Mouse (Mus musculus) limb, embryonic 13.5 days (tissue): ENCODE results near the gene B4galnt2. TPM values are rescaled to one million over a fixed set of nuclear protein-coding genes. Genes with fewer than 3 reads are reported as not detected.
"Not testable (repeated sequence)": the region's sequence is repeated elsewhere in the genome, so short reads cannot be mapped to it uniquely, and the experiment has no call there.

ENCODE experiments used
- ATAC-seq: fragments of 200-750 bp; cut with Nextera tagmentation; 2 replicates; pipeline ENCODE4 v1.8.0; 2017; ENCODE audit warnings: low read depth, moderate number of reproducible peaks, moderate TSS enrichment; ENCODE audit not compliant: low FRiP score
- H3K27ac ChIP-seq: fragments of 300-500 bp; sonication (generic); 2 replicates; pipeline ENCODE4 v1.5.1; 2015; ENCODE audit warnings: inconsistent platforms, mild to moderate bottlenecking, moderate library complexity
- H3K27me3 ChIP-seq: fragments of 300-500 bp; sonication (generic); 2 replicates; pipeline ENCODE4 v1.6.1; 2015; ENCODE audit warnings: mild to moderate bottlenecking, inconsistent platforms
- H3K36me3 ChIP-seq: fragments of 300-500 bp; sonication (generic); 2 replicates; pipeline ENCODE4 v1.6.1; 2015; ENCODE audit warnings: inconsistent platforms, mild to moderate bottlenecking, moderate library complexity
- H3K4me1 ChIP-seq: fragments of 300-500 bp; sonication (generic); 2 replicates; pipeline ENCODE4 v1.6.1; 2015; ENCODE audit warnings: inconsistent platforms
- H3K4me2 ChIP-seq: fragments of 300-500 bp; sonication (generic); replicated peaks from 2 replicates; pipeline ENCODE4 v1.6.1; 2015; ENCODE audit warnings: inconsistent platforms, mild to moderate bottlenecking, moderate library complexity
- H3K4me3 ChIP-seq: fragments of 300-500 bp; sonication (generic); 2 replicates; pipeline ENCODE4 v1.5.1; 2015; ENCODE audit warnings: moderate library complexity, mild to moderate bottlenecking, inconsistent platforms
- H3K9ac ChIP-seq: fragments of 300-500 bp; sonication (generic); 2 replicates; pipeline ENCODE4 v1.6.1; 2015; ENCODE audit warnings: mild to moderate bottlenecking, inconsistent platforms
- H3K9me3 ChIP-seq: fragments of 300-500 bp; sonication (generic); 2 replicates; pipeline ENCODE4 v1.6.1; 2016; ENCODE audit warnings: inconsistent platforms
- WGBS: fragments of 180-500 bp; shearing (Covaris S2); methylation state at CpG from one replicate; pipeline ENCODE4 v1.1.7; 2015; 5-methylcytosine and 5-hydroxymethylcytosine counted together
- polyA plus RNA-seq: library from polyadenylated mRNA; unstranded; fragments of >200 nt; fragmentation: Nextera tagmentation; extraction: Ambion mirVana; gene quantifications from 2 replicates; pipeline ENCODE4 v1.2.1, GENCODE M21; 2015

The B4galnt2 gene
- polyA plus RNA-seq, 1 experiment from 2014 or later, result 0.19 TPM

- 78% methylated on average over 2 of the region's 2 CpGs for WGBS
- H3K27ac ChIP-seq, H3K9ac ChIP-seq, H3K36me3 ChIP-seq, H3K4me2 ChIP-seq, H3K4me3 ChIP-seq, ATAC-seq, H3K4me1 ChIP-seq, H3K9me3 ChIP-seq: not testable (repeated sequence)
- peaks cover 21% of the 10 kb centered on the region; the same call in 1 of the 2 replicates for H3K27me3 ChIP-seq
Measured at GRCm38 (mm10) chr11:95879861-95880260, 34.8 kb downstream of the B4galnt2 start.

GRCm38 (mm10) chr11:95876296-95876695, 38.4 kb downstream of the B4galnt2 start:
- 22% methylated on average over 7 of the region's 7 CpGs for WGBS
- Histone ChIP-seq H3K27me3 (peaks cover 4% of the 10 kb centered on the region; the same call in 1 of the 2 replicates), H3K4me2 (0 out of 2 replicates have a peak overlapping the region, but pooled peaks have one; percentile 22), H3K27ac (no peak overlapping the region), H3K36me3 (no peaks in the 10 kb centered on the region), H3K9me3 (no peaks in the 10 kb centered on the region), H3K4me1 (no peaks in the 10 kb centered on the region), H3K9ac (no peak overlapping the region), H3K4me3 (no peak overlapping the region)
- ATAC-seq, result no peak

DNA sequence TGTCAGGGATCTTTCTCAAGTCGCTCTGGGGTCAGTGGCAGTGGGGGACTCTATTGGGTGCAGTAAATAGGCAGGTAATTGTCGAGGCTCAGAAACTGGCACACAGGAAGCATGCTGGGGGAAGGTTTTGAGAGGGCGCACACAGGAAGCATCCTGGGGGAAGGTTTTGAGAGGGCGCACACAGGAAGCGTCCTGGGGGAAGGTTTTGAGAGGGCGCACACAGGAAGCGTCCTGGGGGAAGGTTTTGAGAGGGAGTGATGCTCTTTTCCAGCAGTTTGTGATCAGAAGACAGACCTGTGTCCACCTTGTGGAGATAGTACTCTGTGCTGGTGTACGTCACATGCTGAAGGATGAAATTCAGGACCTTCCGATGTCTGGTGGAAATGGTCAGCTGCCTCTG, 38.9 kb downstream of the B4galnt2 start:
- no peaks in the 10 kb centered on the region for H3K9me3 ChIP-seq
- H3K27ac ChIP-seq, result no peak overlapping the region
- no peaks in the 10 kb centered on the region for H3K36me3 ChIP-seq
- peak overlapping the region; percentile 22; the same call in 1 of the 2 replicates for H3K4me2 ChIP-seq
- ATAC-seq, result no peak
- no peak overlapping the region for H3K4me3 ChIP-seq
- 27% methylated on average over 9 of the region's 9 CpGs for WGBS
- H3K4me1 ChIP-seq, result no peaks in the 10 kb centered on the region
- no peaks in the 10 kb centered on the region for H3K27me3 ChIP-seq
- H3K9ac ChIP-seq, result no peak overlapping the region

DNA sequence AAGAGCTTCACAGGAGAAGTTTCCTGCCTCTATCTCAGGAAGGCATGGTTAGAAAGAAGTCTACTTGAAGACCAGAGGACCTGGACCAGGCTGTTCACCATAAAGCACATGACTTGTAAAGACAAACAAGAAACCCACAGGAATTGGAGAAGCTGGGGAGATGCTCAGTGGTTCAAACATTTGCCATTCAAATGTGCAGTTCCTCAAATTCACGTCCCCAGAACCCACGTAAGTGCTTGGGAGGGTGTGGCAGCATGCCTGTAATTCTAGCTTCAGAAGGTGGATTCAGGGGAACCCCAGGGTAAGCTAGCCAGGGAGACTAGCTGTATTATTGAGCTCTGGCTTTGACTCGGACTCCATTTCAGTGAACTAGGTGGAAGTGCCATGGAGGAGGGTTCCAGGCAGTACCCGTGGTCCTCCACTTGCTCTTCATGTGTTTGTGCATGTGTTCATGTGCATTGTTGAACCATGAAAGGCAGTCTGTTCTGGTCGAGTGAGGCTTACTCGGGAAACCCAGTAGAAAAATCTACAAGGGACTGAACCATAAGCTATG, 44.7 kb downstream of the B4galnt2 start:
- ATAC-seq, result no peak
- Histone ChIP-seq H3K9me3 (no peaks in the 10 kb centered on the region), H3K4me3 (no peak overlapping the region), H3K27ac (no peak overlapping the region), H3K4me2 (no peak overlapping the region), H3K4me1 (no peaks in the 10 kb centered on the region), H3K27me3 (no peaks in the 10 kb centered on the region), H3K9ac (no peak overlapping the region), H3K36me3 (no peaks in the 10 kb centered on the region)
- 69% methylated on average over 6 of the region's 6 CpGs for WGBS

- H3K27ac ChIP-seq, result no peak overlapping the region
- no peak overlapping the region for H3K4me2 ChIP-seq
- H3K4me3 ChIP-seq, result no peak overlapping the region
- H3K27me3 ChIP-seq, result no peaks in the 10 kb centered on the region
- no peaks in the 10 kb centered on the region for H3K9me3 ChIP-seq
- no peaks in the 10 kb centered on the region for H3K4me1 ChIP-seq
- no peak for ATAC-seq
- 71% methylated on average over 4 of the region's 4 CpGs for WGBS
- no peaks in the 10 kb centered on the region for H3K36me3 ChIP-seq
- no peak overlapping the region for H3K9ac ChIP-seq
Measured at GRCm38 (mm10) chr11:95869442-95869841, 45.2 kb downstream of the B4galnt2 start.

DNA sequence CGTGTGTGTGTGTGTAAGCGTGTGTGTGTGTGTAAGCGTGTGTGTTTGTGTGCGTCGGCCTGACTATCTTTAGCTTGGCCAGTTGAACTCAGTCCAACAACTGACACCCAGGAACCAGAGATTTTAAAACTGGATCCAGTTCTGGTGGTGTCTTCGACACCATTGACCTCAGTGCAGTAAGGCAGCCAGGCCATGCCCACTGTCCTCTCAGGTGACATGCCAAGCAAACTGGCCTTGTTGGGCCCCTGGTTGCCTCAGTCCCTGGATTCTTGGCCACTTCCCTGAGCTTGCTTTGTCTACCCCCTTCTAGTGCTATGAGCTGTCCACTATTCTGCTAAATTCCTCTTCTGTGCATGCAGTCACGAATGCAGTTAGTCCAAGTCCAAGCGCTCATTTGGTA, 53.3 kb downstream of the B4galnt2 start:
- Histone ChIP-seq H3K4me3 (no peak overlapping the region), H3K4me1 (peaks cover 12% of the 10 kb centered on the region; the same call in 1 of the 2 replicates), H3K27ac (no peak overlapping the region), H3K27me3 (no peaks in the 10 kb centered on the region), H3K9ac (no peak overlapping the region), H3K4me2 (no peak overlapping the region), H3K9me3 (no peaks in the 10 kb centered on the region), H3K36me3 (no peaks in the 10 kb centered on the region)
- ATAC-seq, result no peak
- 96% methylated on average over 8 of the region's 8 CpGs for WGBS

GRCm38 (mm10) chr11:95860071-95860490, 54.6 kb downstream of the B4galnt2 start:
- WGBS, result 37% methylated on average over 3 of the region's 3 CpGs
- Histone ChIP-seq H3K9me3 (no peaks in the 10 kb centered on the region), H3K36me3 (no peaks in the 10 kb centered on the region), H3K9ac (peak overlapping the region; percentile 74), H3K4me3 (peak overlapping the region; percentile 74), H3K4me1 (peaks cover 12% of the 10 kb centered on the region; the same call in 1 of the 2 replicates), H3K27ac (0 out of 2 replicates have a peak overlapping the region, but pooled peaks have one; percentile 87), H3K27me3 (no peaks in the 10 kb centered on the region), H3K4me2 (peak overlapping the region; percentile 67)
- no peak for ATAC-seq

GRCm38 (mm10) chr11:95859468-95859855, 55.2 kb downstream of the B4galnt2 start:
- no peaks in the 10 kb centered on the region for H3K9me3 ChIP-seq
- H3K4me1 ChIP-seq, result peaks cover 12% of the 10 kb centered on the region; the same call in 1 of the 2 replicates
- ATAC-seq, result peak; percentile 55; the same call in 1 of the 2 replicates
- H3K4me2 ChIP-seq, result peak overlapping the region; percentile 67
- H3K27me3 ChIP-seq, result no peaks in the 10 kb centered on the region
- H3K9ac ChIP-seq, result peak overlapping the region; percentile 74
- peak overlapping the region; percentile 74 for H3K4me3 ChIP-seq
- peak overlapping the region; percentile 87 for H3K27ac ChIP-seq
- H3K36me3 ChIP-seq, result no peaks in the 10 kb centered on the region
- WGBS, result under 1% methylated on average over 35 of the region's 35 CpGs

- peak; percentile 99 for ATAC-seq
Measured at GRCm38 (mm10) chr11:95858528-95859467, 55.9 kb downstream of the B4galnt2 start.

DNA sequence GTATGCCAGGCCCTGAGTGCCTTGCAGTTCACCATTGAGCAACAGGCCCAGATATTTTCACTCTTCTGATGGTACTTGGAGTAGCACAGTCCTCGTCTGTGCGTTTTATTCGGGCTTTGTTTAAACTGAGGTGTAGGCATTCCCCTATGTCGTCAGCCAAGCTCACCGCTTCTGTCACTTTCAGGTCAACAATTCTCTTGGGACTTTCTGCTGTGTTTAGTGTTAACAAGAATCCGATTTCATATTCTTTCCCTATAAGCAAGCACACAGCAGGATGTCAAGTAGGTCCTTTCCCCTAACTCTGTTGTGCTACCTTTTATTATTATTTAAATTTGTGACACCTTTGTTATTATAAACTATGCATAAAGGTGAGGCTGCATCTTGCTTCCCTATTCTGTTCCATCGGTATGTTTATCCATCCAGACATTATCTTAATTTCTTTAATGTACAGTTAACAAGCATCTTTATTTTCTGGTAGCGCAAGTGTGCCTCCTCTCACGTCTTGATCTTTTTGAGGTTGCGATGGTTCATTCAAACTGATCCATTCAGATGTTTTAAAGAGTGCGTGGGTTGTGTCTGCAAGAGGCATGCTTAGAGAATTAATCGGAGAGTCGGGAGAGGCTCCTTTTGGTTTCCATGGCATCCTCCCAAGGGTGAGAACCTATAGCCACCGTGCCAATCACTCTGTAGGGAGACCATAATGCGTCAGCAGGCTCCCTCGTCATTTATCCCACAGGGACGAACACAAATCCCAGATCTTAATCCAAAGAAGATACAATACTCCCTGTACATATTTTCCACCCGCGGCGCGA, 56.8 kb downstream of the B4galnt2 start:
- H3K9me3 ChIP-seq, result no peaks in the 10 kb centered on the region
- H3K4me2 ChIP-seq, result peak overlapping the region; percentile 67
- peak overlapping the region; percentile 87 for H3K27ac ChIP-seq
- peaks cover 12% of the 10 kb centered on the region; the same call in 1 of the 2 replicates for H3K4me1 ChIP-seq
- no peaks in the 10 kb centered on the region for H3K27me3 ChIP-seq
- WGBS, result 21% methylated on average over 21 of the region's 21 CpGs
- H3K36me3 ChIP-seq, result no peaks in the 10 kb centered on the region
- peak overlapping the region; percentile 74 for H3K4me3 ChIP-seq
- ATAC-seq, result no peak
- peak overlapping the region; percentile 75 for H3K9ac ChIP-seq

More at GRCm38 (mm10) chr11:95858528-95859467, 55.9 kb downstream of the B4galnt2 start:
- peak overlapping the region; percentile 67 for H3K4me2 ChIP-seq
- no peaks in the 10 kb centered on the region for H3K36me3 ChIP-seq
- H3K4me1 ChIP-seq, result peaks cover 12% of the 10 kb centered on the region; the same call in 1 of the 2 replicates
- WGBS, result under 1% methylated on average over 58 of the region's 58 CpGs
- no peaks in the 10 kb centered on the region for H3K27me3 ChIP-seq
- peak overlapping the region; percentile 75 for H3K9ac ChIP-seq
- peak overlapping the region; percentile 87 for H3K27ac ChIP-seq
- H3K9me3 ChIP-seq, result no peaks in the 10 kb centered on the region
- H3K4me3 ChIP-seq, result peak overlapping the region; percentile 74

DNA sequence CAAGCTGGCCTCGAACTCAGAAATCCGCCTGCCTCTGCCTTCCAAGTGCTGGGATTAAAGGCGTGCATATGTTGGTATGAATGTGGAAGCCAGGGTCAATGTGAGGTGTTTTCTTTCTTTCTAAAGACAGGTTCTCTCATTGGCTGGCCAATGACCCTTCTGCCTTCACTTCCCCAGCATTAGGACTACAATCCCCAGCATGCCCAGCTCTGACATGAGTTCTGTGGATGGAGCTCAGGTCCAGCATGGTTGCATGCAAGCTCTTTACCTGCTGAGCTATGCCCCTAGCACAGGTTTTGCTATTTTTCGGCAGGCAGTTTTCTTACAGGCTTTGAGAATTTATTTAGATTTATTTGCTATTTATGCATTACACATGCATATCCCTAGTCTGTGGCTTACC, 57.4 kb downstream of the B4galnt2 start:
- Histone ChIP-seq H3K9me3 (no peaks in the 10 kb centered on the region), H3K4me2 (no peak overlapping the region), H3K27ac (no peak overlapping the region), H3K27me3 (no peaks in the 10 kb centered on the region), H3K36me3 (no peaks in the 10 kb centered on the region), H3K4me1 (peaks cover 12% of the 10 kb centered on the region; the same call in 1 of the 2 replicates), H3K4me3 (no peak overlapping the region), H3K9ac (no peak overlapping the region)
- ATAC-seq, result no peak
- 79% methylated on average over 4 of the region's 4 CpGs for WGBS
